ENCODE assay signal across 8 mouse cellular contexts in genomic region chr19:36534766-36535140, GRCm38 (mm10). TPM values are rescaled to one million over a fixed set of nuclear protein-coding genes. Genes with fewer than 3 reads are reported as not detected.
DNase-seq lines count a peak whose midpoint lies in the region; ATAC-seq and TF ChIP-seq lines count a peak whose summit lies in the region.

No protein-coding gene starts in this region.

- no peak for TF ChIP-seq POLR2A in kidney, adult 2 months (IDR thresholded peaks at IDR 0.05; ENCODE audit: low read depth, low read length)
- no peak for TF ChIP-seq POLR2A in limb, embryonic 14.5 days (IDR thresholded peaks at IDR 0.05; ENCODE audit: borderline replicate concordance, extremely low read depth, insufficient read depth, insufficient read length)

- H3K9me3 ChIP-seq in limb, embryonic 14.5 days (ENCODE audit: control insufficient read depth, low read length) = no peaks in the 10 kb centered on the region

- H3K27me3 ChIP-seq in kidney, adult 2 months (replicated peaks; ENCODE audit: control insufficient read depth, insufficient read depth, low read length) = no peaks in the 10 kb centered on the region
- H3K27me3 ChIP-seq in limb, embryonic 14.5 days (ENCODE audit: control insufficient read depth, insufficient read depth, low read length) = no peaks in the 10 kb centered on the region

- H3K9ac ChIP-seq in limb, embryonic 14.5 days (ENCODE audit: low read depth, low read length, severe bottlenecking) = no peak overlapping the region

- TF ChIP-seq CTCF in kidney, adult 2 months (conservative IDR thresholded peaks at IDR 0.05; ENCODE audit: insufficient read depth, insufficient read length, low read depth, low read length) = no peak

- peak overlapping the region; percentile 39 for H3K4me2 ChIP-seq in limb, embryonic 14.5 days (replicated peaks; ENCODE audit: low read depth, low read length, severe bottlenecking)

- H3K4me3 ChIP-seq in kidney, adult 2 months (ENCODE audit: insufficient read depth, low read depth, low read length) = 0 out of 2 replicates have a peak overlapping the region, but pooled peaks have one; percentile 4
- H3K4me3 ChIP-seq in limb, embryonic 14.5 days (replicated peaks; ENCODE audit: low read length) = 0 out of 2 replicates have a peak overlapping the region, but pooled peaks have one; percentile 8

- no peak overlapping the region for H3K27ac ChIP-seq in kidney, adult 2 months (ENCODE audit: insufficient read depth, low read depth, low read length)
- H3K27ac ChIP-seq in limb, embryonic 14.5 days (replicated peaks; ENCODE audit: low read depth, low read length) = no peak overlapping the region

- H3K36me3 ChIP-seq in kidney, adult 2 months (ENCODE audit: control insufficient read depth, insufficient read depth, low read length) = no peaks in the 10 kb centered on the region
- no peaks in the 10 kb centered on the region for H3K36me3 ChIP-seq in limb, embryonic 14.5 days (ENCODE audit: control insufficient read depth, insufficient read depth, low read length)

- DNase-seq in embryo, embryonic 9.5 days (ENCODE audit: extremely low spot score) = peak; percentile 23
- DNase-seq in embryo, embryonic 10 days (ENCODE audit: low spot score) = no peak
- DNase-seq in cerebellum, adult 9-10 months = peak; percentile 81
- peak; percentile 15 for DNase-seq in heart, adult 8-10 months (ENCODE audit: low spot score)
- peak; percentile 54 for DNase-seq in kidney, adult 2 months
- peak; percentile 47 for DNase-seq in limb, embryonic 14.5 days (ENCODE audit: low spot score)
- peak; percentile 87 to 88 for DNase-seq in right cerebral cortex, postnatal 10 days (ENCODE audit: low spot score in 2 of 2)
- DNase-seq in thymus, postnatal 10 days (ENCODE audit: low spot score in 2 of 2) = no peak

- no peak for ATAC-seq in limb, embryonic 14.5 days (ENCODE audit: low FRiP score, low read depth)

- WGBS in kidney, adult 2 months = 16% methylated on average over 8 of the region's 8 CpGs
- WGBS in limb, embryonic 14.5 days = 39% methylated on average over 8 of the region's 8 CpGs

- no peaks in the 10 kb centered on the region for H3K4me1 ChIP-seq in kidney, adult 2 months (ENCODE audit: control insufficient read depth, insufficient read depth, low read length)
- peaks cover 13% of the 10 kb centered on the region for H3K4me1 ChIP-seq in limb, embryonic 14.5 days (ENCODE audit: control insufficient read depth, insufficient read depth, low read length)

RNA-seq across cellular contexts. Expression of gene Hectd2, which starts 19.7 kb away (rescaled TPM):
- total RNA-seq in heart, adult 8-10 months (2022) = 1 to 10 TPM; 1.2 to 2.7 (median 2.1) TPM
- 0.34 and 0.41 TPM in 2 replicates for polyA plus RNA-seq in kidney, adult 2 months (2012; rRNA removed)
- polyA plus RNA-seq in limb, embryonic 14.5 days (2012; rRNA removed) = 6.7 and 6.9 TPM in 2 replicates
- polyA plus RNA-seq in limb, embryonic 14.5 days (2014; fragmentation: Nextera tagmentation; extraction: Ambion mirVana) = 3.9 and 4.3 TPM in 2 replicates

Comparison
In these comparisons a context has a peak if more than half of its experiments do, and no peak if none do; other contexts are left out.
1. DNase-seq: peak in embryo, embryonic 9.5 days (single experiment), cerebellum, adult 9-10 months (single experiment), heart, adult 8-10 months (single experiment), kidney, adult 2 months (single experiment), limb, embryonic 14.5 days (single experiment) and right cerebral cortex, postnatal 10 days (2 of 2); none in embryo, embryonic 10 days (single experiment) and thymus, postnatal 10 days (0 of 2).